Mouse (Mus musculus): Measurements from ENCODE around the gene Chd2. TPM values are rescaled to one million over a fixed set of nuclear protein-coding genes. Genes with fewer than 3 reads are reported as not detected.
A peak's percentile ranks its signal among the peaks of the same experiment; 100 is the strongest.
"Not testable (repeated sequence)": the region's sequence is repeated elsewhere in the genome, so short reads cannot be mapped to it uniquely, and the experiment has no call there.

Gene Chd2
- polyA plus RNA-seq, 1 experiment: 48.6 TPM

GRCm38 (mm10) chr7:73530164-73530563, 11.5 kb downstream of the Chd2 start:
- WGBS: 73% methylated on average over 5 of the region's 5 CpGs

GRCm38 (mm10) chr7:73529261-73529660, 12.4 kb downstream of the Chd2 start:
- no peak overlapping the region for H3K4me3 ChIP-seq (ENCODE audit: extremely low read depth, insufficient read depth, insufficient read length)
- no peak overlapping the region; the same call in 1 of the 2 replicates for H3K27ac ChIP-seq (ENCODE audit: insufficient read depth, low read length)
- 87% methylated on average over 6 of the region's 6 CpGs for WGBS
- peaks cover 8% of the 10 kb centered on the region for H3K36me3 ChIP-seq (ENCODE audit: control insufficient read depth, insufficient read depth, low read length)
- H3K27me3 ChIP-seq (ENCODE audit: control insufficient read depth, insufficient read depth, low read length): no peaks in the 10 kb centered on the region
- no peak for DNase-seq (ENCODE audit: low read depth in 1 of 2, low spot score in 2 of 2)
- TF ChIP-seq CTCF (IDR thresholded peaks at IDR 0.05; ENCODE audit: extremely low read depth, insufficient read depth, insufficient read length, insufficient replicate concordance): no peak
- TF ChIP-seq POLR2A (IDR thresholded peaks at IDR 0.05; ENCODE audit: low read depth, low read length): no peak
- peaks cover 26% of the 10 kb centered on the region for H3K4me1 ChIP-seq (ENCODE audit: control insufficient read depth, insufficient read depth, insufficient read length)

More at GRCm38 (mm10) chr7:73530164-73530563, 11.5 kb downstream of the Chd2 start:
- no peak for DNase-seq (ENCODE audit: low read depth in 1 of 2, low spot score in 2 of 2)
- no peak overlapping the region for H3K27ac ChIP-seq (ENCODE audit: insufficient read depth, low read length)
- H3K36me3 ChIP-seq (ENCODE audit: control insufficient read depth, insufficient read depth, low read length): peaks cover 7% of the 10 kb centered on the region; the same call in 1 of the 2 replicates
- H3K27me3 ChIP-seq (ENCODE audit: control insufficient read depth, insufficient read depth, low read length): no peaks in the 10 kb centered on the region
- peaks cover 27% of the 10 kb centered on the region for H3K4me1 ChIP-seq (ENCODE audit: control insufficient read depth, insufficient read depth, insufficient read length)
- no peak for TF ChIP-seq CTCF (IDR thresholded peaks at IDR 0.05; ENCODE audit: extremely low read depth, insufficient read depth, insufficient read length, insufficient replicate concordance)
- TF ChIP-seq POLR2A (IDR thresholded peaks at IDR 0.05; ENCODE audit: low read depth, low read length): no peak
- H3K4me3 ChIP-seq (ENCODE audit: extremely low read depth, insufficient read depth, insufficient read length): no peak overlapping the region

DNA sequence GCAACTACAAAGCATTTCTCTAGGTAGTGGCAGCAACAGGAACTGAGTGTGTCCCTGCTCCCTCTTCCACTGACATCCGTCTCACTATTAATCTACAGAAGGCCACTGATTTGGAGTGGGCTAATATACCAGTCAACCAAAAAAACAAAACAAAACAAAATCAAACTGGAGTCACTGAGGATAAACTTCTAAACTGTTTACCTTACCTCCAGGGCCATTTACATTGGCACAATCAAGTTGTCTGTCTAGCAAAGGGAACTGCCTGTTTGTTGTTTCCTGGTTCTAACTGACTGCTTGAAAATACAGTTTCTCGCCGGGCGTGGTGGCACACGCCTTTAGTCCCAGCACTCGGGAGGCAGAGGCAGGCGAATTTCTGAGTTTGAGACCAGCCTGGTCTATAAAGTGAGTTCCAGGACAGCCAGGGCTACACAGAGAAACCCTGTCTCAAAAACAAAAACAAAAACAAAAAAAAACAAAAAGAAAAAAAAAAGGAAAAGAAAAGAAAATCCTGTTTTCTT, 13.2 kb downstream of the Chd2 start:
- not testable (repeated sequence) for H3K36me3 ChIP-seq (ENCODE audit: control insufficient read depth, insufficient read depth, low read length); DNase-seq (ENCODE audit: low read depth in 1 of 2, low spot score in 2 of 2); H3K27me3 ChIP-seq (ENCODE audit: control insufficient read depth, insufficient read depth, low read length); H3K4me3 ChIP-seq (ENCODE audit: extremely low read depth, insufficient read depth, insufficient read length)
- peaks cover 22% of the 10 kb centered on the region for H3K4me1 ChIP-seq (ENCODE audit: control insufficient read depth, insufficient read depth, insufficient read length)
- H3K27ac ChIP-seq (ENCODE audit: insufficient read depth, low read length): peak overlapping the region; percentile 55; the same call in 1 of the 2 replicates
- WGBS: 27% methylated on average over 7 of the region's 7 CpGs

DNA sequence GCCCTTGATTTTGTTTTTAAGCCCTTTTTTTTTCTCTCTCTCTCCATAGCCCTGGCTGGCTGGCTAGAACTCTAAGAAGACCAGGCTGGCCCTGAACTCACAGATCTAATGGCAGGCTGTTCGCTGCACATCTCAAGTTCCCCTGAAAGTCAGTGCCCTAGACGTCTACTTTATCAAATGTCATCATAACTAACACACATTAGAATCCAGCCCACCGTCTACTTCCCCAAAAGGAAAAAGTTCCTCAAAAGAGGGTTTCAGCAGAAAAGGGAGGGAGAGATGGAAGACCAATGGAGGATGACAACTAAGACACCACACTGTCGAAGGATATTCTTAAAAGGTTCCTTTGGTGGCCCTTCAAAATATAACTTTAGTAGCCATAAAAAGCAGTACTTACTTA, 14.4 kb downstream of the Chd2 start:
- DNase-seq (ENCODE audit: low read depth in 1 of 2, low spot score in 2 of 2): no peak
- peaks cover 8% of the 10 kb centered on the region for H3K36me3 ChIP-seq (ENCODE audit: control insufficient read depth, insufficient read depth, low read length)
- H3K4me3 ChIP-seq (ENCODE audit: extremely low read depth, insufficient read depth, insufficient read length): no peak overlapping the region
- H3K27ac ChIP-seq (ENCODE audit: insufficient read depth, low read length): no peak overlapping the region
- TF ChIP-seq POLR2A (IDR thresholded peaks at IDR 0.05; ENCODE audit: low read depth, low read length): no peak
- no peak for TF ChIP-seq CTCF (IDR thresholded peaks at IDR 0.05; ENCODE audit: extremely low read depth, insufficient read depth, insufficient read length, insufficient replicate concordance)
- peaks cover 16% of the 10 kb centered on the region for H3K4me1 ChIP-seq (ENCODE audit: control insufficient read depth, insufficient read depth, insufficient read length)
- 72% methylated on average over 4 of the region's 4 CpGs for WGBS
- no peaks in the 10 kb centered on the region for H3K27me3 ChIP-seq (ENCODE audit: control insufficient read depth, insufficient read depth, low read length)

GRCm38 (mm10) chr7:73524454-73524952, 17.1 kb downstream of the Chd2 start:
- Histone ChIP-seq H3K27ac (ENCODE audit: insufficient read depth, low read length) (peak overlapping the region; percentile 79), H3K4me3 (ENCODE audit: extremely low read depth, insufficient read depth, insufficient read length) (no peak overlapping the region), H3K27me3 (ENCODE audit: control insufficient read depth, insufficient read depth, low read length) (no peaks in the 10 kb centered on the region), H3K4me1 (ENCODE audit: control insufficient read depth, insufficient read depth, insufficient read length) (peaks cover 5% of the 10 kb centered on the region; the same call in 1 of the 2 replicates), H3K36me3 (ENCODE audit: control insufficient read depth, insufficient read depth, low read length) (peaks cover 13% of the 10 kb centered on the region)
- TF ChIP-seq POLR2A (IDR thresholded peaks at IDR 0.05; ENCODE audit: low read depth, low read length): no peak
- peak; percentile 60; the same call in 1 of the 2 replicates for TF ChIP-seq CTCF (IDR thresholded peaks at IDR 0.05; ENCODE audit: extremely low read depth, insufficient read depth, insufficient read length, insufficient replicate concordance)
- peak; percentile 53 to 84 for DNase-seq (ENCODE audit: low read depth in 1 of 2, low spot score in 2 of 2)
- 16% methylated on average over 9 of the region's 9 CpGs for WGBS

DNA sequence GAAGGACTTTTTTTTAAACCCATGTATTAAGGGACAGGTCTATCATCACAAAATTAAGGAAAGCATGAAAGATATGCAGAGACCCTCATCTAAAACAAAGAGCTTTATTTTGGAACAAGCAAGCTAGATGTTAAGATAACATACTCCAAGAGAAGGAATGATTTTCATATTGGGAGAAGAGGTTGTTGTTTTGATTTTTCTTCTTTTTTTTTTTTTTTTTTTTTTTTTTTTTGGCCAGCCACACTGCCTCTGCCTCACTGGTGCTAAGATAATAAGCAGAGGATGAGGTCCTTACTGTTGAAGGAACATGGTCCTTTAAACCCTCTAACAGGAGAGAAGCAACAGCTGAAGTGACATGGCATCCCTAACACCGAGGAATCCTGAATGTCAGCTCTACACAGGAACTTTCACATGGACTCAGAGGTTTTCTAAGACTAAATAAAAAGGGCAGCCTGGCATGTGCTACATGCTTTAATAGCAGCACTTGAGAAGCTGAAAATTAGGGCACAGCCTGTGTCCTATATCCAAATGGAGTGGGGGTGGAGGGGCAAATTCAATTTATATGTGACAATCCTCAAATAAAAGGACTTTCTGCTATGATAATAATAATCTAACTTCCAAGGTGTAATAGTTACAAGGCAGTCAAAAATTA, 17.9 kb downstream of the Chd2 start:
- no peak for DNase-seq (ENCODE audit: low read depth in 1 of 2, low spot score in 2 of 2)
- Histone ChIP-seq H3K27me3 (ENCODE audit: control insufficient read depth, insufficient read depth, low read length) (no peaks in the 10 kb centered on the region), H3K4me1 (ENCODE audit: control insufficient read depth, insufficient read depth, insufficient read length) (peaks cover 3% of the 10 kb centered on the region; the same call in 1 of the 2 replicates), H3K27ac (ENCODE audit: insufficient read depth, low read length) (peak overlapping the region; percentile 16; the same call in 1 of the 2 replicates), H3K4me3 (ENCODE audit: extremely low read depth, insufficient read depth, insufficient read length) (no peak overlapping the region), H3K36me3 (ENCODE audit: control insufficient read depth, insufficient read depth, low read length) (peaks cover 13% of the 10 kb centered on the region)
- 74% methylated on average over 1 of the region's 1 CpGs for WGBS
- TF ChIP-seq POLR2A (IDR thresholded peaks at IDR 0.05; ENCODE audit: low read depth, low read length) (no peak), CTCF (IDR thresholded peaks at IDR 0.05; ENCODE audit: extremely low read depth, insufficient read depth, insufficient read length, insufficient replicate concordance) (no peak)

- TF ChIP-seq CTCF (IDR thresholded peaks at IDR 0.05; ENCODE audit: extremely low read depth, insufficient read depth, insufficient read length, insufficient replicate concordance): no peak
- TF ChIP-seq POLR2A (IDR thresholded peaks at IDR 0.05; ENCODE audit: low read depth, low read length): no peak
- Histone ChIP-seq H3K27ac (ENCODE audit: insufficient read depth, low read length) (no peak overlapping the region), H3K36me3 (ENCODE audit: control insufficient read depth, insufficient read depth, low read length) (peaks cover 16% of the 10 kb centered on the region), H3K4me3 (ENCODE audit: extremely low read depth, insufficient read depth, insufficient read length) (no peak overlapping the region), H3K27me3 (ENCODE audit: control insufficient read depth, insufficient read depth, low read length) (no peaks in the 10 kb centered on the region), H3K4me1 (ENCODE audit: control insufficient read depth, insufficient read depth, insufficient read length) (peaks cover 3% of the 10 kb centered on the region; the same call in 1 of the 2 replicates)
- WGBS: 59% methylated on average over 6 of the region's 6 CpGs
- DNase-seq (ENCODE audit: low read depth in 1 of 2, low spot score in 2 of 2): no peak
Measured at GRCm38 (mm10) chr7:73523183-73523582, 18.4 kb downstream of the Chd2 start.
